Mouse (Mus musculus): ENCODE data around the gene Hltf.
"Not testable (repeated sequence)": the region's sequence is repeated elsewhere in the genome, so short reads cannot be mapped to it uniquely, and the experiment has no call there.

Gene Hltf

DNA sequence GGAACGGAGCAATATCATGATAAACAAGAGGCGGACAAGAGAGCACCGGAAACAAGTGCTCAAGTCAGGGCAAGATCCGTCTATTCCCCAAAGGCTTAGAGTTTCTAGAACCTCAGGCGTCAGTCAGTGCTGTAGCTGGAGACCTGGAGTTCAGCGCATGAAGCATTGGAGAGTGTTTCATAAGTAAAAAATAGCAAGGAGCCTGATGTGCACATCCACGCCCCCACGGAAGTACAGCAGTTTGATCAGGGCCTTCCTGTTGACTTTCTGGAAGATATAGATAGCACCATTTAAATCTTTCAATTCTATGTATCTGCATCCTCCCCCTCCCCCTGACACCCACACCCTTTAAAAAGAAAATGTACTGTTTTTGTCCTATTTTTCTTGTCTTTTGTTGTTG, 46.7 kb downstream of the Hltf start:
- DNase-seq (ENCODE audit: low read depth, low spot score) = no peak

DNA sequence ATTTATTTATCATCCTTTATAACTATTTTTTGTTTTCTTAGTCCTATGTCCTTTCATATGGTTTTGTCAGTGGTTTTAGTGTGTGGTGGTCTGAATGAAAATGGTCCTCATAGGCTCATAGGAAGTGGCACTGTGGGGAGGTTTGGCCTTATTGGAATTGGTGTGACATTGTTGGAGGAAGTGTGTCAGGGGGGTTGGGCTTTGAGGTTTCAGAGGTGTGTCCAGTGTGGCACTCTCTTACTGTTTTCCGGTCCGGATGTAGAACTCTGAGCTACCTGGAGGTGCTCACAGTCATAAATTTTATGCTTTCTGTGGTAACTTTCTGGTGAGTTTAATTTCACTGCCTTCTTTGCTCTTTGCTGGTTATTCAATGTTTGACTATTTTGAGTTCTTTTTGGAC, 47.2 kb downstream of the Hltf start:
- DNase-seq (ENCODE audit: low read depth, low spot score) = no peak

DNA sequence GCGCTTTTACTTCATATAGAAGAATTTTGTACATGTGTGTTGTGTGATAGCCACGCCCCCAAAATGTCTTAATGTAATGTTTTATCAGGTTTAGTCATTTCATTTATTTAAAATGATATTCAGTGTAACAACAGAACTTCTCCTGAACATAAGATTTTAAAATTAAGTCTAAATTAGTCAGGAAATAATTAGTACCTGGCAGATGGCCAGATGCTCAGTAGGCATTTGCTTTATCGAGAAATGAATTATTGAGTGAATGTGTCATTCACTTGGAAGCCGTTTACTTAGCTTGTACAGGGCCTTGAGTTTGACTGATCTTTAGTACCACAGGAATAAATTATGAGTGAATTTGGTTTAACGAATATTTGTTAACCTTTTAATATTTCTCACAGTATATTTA, 51.3 kb downstream of the Hltf start:
- DNase-seq (ENCODE audit: low read depth, low spot score) = no peak

DNA sequence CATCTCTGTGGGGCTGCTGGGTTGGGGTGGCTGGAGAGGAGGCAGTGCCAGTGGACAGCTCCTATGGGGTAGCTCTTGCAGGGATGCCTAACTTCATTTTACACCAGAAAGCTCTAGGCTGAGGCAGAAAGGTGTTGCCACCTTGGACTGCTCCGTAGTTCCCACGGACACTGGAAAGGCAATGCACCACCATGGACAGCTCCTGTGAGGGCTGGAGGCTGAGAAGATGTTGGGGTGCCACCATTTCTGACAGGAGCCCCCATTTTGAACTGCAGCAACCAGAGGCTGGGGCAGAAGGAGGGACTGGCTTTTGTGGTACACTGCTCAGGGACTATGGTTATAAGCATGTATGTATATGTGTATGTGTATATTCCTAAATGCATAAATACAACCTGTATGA, 54.3 kb downstream of the Hltf start:
- DNase-seq (ENCODE audit: low read depth, low spot score) = peak; percentile 21

DNA sequence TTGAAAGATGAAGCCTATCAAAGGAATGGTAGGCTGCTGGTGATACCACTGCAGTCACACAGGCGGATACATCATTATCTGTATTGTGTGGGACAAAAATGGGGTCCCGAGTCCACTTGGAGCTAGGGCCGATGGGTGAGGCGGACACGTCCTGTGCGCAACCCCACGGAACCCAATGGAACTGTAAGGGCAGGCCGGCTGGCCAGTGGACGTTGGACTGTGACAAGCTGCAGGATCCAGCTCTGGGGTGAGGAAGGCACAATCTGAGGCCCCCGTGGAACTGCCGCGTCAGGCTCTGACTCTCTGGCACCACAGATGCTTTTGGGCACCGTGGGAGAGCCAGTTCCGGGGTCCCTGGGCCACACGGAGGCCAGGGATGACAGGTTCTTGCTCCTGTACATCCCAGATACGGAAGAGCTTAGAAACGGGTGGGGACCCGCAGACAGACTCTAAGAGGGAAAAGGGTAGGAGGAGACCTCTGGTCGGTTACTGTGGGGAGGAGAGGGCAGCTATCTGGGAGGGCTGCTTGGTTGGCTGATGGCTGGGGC, 61.5 kb downstream of the Hltf start:
- no peak for DNase-seq (ENCODE audit: low read depth, low spot score)

DNA sequence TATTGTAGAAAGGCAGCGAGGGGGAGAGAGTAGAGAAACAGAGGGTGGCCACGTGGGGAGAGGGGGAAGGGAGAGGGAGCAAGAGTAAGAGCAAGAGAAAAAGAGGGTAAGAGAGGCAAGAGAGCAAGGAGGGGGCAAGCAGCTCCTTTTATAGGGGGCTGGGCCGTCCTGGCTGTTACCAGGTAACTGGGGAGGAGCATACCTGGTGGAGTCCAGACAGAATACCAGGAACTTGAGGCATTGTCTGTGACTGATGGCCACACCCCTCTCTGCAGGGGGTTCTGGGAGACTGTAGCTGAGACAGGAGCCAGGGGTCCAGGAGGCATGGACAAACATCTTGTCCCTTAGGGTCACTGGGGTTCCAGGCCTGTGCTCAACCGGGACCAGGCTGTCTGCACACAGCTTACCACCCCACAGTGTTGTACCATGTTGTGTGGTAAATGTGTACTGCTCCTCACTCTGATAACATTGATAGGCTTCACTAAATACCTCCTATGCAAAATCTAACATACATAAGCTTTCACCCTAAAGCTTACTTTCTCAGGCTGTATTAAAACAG, 62.2 kb downstream of the Hltf start:
- peak; percentile 84 for DNase-seq (ENCODE audit: low read depth, low spot score)

DNA sequence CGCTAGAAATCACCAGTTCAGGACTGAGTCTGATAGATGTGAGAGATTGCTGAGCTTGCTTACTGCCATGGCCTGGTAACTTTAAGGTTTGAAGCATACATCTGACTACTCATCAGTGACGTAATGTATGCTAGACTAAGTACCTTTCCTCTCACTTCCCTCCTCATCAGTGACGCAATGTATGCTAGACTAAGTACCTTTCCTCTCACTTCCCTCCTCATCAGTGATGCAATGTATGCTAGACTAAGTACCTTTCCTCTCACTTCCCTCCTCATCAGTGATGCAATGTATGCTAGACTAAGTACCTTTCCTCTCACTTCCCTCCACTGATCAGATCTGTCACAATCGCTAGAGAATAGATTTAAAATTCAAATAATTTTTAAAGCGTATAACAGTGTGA, 64.0 kb downstream of the Hltf start:
- DNase-seq (ENCODE audit: low read depth, low spot score) = not testable (repeated sequence)

DNA sequence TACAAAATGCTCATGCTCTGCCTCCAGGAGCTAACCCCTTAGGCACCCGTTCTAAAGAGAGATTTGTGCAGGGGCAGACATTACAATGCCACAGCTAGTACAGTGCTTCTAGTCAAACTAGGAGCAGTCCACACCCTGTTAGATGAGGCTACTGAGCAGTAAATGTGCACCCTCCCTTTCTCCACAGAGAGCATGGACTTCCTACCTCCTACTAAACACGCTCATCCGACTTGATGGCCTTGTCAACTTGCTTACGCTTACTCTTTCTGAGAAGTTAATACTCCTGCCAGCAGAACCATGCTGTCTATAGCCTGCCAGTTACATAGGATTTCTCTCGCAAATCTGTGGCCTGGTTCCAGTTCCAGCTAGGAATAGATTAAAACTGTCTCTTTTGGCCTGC, 68.0 kb downstream of the Hltf start:
- no peak for DNase-seq (ENCODE audit: low read depth, low spot score)

DNA sequence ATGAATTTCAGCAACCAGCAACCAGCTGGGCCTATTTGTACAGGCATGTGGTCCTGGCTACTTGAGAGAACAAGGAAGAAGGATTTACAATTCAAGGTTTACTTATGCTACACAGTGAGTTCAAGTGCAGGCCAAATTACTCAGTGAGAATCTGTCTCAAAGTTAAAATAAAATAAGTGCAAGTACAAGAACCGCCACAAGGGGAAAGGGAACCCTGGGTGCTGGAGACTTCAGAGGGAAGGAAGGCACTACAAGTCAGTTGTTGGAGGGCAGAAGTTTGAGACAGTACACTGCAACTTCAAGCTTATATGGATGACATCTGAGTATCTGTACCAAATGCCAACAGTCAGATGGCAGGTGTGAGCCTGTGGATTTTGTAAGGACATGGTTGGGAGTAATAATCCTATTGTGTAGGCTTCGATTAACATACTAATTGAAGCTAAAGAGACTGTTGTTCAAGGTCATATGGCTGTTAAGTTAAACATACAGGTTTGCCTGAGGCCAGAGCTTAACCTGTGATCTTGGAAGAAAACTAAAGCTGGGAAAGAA, 69.5 kb downstream of the Hltf start:
- peak; percentile 69 for DNase-seq (ENCODE audit: low read depth, low spot score)

DNA sequence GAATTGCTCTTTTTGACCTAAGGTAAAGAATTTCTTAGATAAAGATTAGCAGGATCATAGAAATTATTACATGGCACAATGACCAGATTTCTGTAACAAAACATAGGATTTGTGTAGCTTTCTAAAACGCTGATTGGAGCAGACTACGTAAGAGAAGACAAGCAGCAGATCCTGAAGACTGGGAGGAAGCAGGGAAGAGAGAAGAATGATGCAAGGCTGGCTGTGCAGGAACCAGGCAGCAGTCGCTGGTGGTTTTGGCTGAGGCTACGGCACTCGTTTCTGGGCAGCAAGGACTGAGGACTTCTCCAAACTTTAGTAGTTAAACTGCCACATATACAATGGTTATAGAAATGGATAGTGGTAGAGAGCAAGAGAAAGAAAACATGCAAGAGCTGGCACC, 71.9 kb downstream of the Hltf start:
- DNase-seq (ENCODE audit: low read depth, low spot score) = no peak

DNA sequence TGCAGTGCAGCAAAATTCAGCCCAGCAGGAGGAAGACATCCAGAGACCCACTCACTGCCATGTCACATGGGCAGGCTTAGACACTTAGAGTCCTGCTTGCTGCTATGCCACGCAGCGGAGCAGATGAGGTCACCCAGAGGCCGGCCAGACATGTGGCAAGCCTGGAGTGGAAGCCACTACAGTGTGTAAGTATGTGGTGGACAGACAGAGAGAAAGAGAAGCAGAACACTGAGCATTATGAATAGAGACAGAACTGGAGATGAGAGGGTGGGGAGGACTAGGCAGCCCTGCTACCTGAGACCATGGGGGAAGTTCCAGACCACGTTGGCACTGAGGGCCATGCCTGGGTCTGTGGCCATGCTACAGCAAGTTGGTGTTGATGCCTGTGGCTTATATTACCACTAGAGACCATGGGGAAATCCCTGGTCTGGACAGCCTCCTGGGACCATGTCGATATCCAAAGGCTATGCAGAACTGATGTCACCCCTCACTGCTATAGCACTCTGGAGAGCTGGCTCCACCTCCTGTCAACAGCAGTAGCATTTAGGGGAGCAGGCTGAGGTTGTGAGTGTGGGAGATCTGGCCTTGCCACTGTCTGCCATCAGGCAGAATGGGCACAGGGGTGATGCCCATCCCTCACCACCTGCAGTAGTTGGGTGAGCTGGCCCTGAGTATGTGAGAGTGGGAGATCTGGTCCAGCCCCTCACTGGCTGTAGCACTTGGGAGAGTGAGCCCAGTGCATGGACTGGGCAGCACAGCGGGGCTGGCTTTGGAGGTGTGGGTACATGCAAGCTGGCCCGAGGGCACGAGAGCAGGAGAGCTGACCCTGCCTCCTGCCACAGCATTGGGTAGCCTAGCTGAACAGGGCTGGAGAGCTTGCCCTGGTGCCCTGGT, 73.1 kb downstream of the Hltf start:
- DNase-seq (ENCODE audit: low read depth, low spot score) = no peak

DNA sequence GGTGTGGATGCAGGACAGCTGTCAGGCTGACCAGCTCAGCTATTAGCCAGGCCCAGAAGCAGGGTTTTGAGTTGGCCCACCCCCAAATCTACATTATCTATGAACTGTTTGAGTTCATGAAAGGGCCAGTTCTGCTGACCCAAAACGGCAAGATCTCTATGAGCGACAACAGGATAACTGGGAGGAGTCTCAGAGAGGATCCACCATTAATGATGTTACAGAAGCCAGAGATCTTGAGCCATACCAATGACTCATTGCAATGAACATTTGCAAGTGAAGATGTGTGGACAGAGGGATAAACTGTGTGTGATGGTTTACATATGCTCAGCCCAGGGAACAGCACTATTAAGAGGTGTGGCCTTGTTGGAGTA, 73.7 kb downstream of the Hltf start:
- DNase-seq (ENCODE audit: low read depth, low spot score) = no peak

DNA sequence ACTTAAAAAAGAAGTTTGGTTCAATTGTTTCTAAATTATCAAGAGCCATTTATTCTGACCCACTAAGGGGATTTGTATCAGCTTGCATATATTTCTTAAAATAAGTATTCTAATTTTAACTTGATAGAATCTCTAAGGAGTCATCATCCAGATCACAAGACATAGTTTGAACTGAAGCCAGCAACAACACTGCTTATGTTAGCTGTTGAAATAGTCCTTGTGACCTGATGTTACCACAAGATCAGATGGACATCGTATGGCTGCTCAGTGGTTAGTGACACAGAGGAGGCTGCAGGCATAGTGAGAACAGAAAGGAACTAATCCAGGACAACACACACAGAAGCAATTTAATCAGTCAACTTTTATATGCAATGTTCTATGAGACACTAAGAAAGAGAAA, 75.1 kb downstream of the Hltf start:
- DNase-seq (ENCODE audit: low read depth, low spot score) = no peak

DNA sequence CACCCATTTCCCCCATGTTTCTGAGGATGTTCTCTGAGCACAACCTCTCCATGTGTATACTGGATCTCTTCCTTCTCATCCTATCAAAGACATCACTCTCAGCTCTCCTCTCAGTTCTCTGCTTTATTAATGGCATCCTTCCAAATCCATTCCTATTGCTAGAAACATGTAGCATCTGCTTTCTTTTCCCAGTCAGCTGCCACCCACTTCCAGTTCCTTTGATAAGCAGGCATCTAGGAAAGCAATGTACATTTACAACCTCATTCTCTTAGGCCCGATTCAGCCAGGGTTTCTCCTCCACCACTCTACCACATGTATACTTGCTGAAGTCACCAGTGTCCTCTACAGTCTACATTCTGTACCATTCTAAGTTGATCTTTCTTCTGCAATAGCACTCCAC, 76.1 kb downstream of the Hltf start:
- no peak for DNase-seq (ENCODE audit: low read depth, low spot score)

DNA sequence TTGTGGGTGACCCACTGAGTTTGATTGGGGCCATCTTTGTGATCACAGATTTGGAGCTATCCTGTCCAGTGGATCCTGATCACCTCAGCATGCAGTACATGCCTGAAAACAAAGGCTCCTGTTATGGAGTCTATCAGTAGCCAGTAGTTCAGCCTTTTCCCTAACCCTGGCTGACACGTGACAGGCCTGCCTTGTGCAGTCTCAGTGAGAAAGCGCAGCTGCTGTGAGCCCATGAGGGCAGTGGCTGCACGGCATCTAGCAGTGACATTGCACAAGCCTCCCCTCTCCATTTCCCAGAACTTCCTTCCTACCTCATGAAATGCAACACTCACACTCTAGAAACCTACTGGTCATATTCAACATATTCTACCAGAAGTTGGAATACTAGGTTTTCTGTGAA, 76.9 kb downstream of the Hltf start:
- DNase-seq (ENCODE audit: low read depth, low spot score) = peak; percentile 13

DNA sequence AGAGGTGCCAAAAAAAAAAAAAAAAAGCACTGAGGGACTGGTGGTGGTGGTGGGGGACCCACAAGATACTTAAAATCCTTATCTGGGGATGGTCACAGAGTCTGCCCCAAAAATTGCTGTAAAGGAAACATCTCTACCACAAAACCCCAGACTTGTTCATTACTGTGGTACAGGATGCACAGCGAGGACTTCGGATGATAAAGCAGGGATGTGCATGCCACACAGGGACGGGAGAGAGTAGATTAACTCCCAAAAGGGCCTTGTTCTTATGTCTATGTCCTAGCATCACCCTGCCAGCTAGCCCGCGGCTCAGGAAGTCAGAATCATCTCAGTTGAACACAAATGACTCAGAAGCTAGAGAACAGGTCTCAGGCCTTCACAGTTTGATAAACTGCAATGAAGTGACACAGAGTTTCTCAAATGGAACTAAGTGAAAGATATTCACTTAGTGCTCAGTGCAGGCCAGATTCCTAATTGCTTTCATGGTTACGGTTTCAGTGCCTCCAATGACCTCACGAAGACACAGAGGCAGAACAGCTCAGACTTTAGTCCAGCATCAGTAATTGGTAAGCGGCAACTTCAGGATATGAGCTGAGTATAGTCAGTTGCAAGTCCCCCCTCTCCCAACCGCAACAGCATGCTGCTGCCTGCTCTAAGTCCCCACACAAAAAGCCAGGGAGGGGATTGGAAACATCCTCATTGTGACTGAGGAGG, 79.4 kb downstream of the Hltf start:
- no peak for DNase-seq (ENCODE audit: low read depth, low spot score)

DNA sequence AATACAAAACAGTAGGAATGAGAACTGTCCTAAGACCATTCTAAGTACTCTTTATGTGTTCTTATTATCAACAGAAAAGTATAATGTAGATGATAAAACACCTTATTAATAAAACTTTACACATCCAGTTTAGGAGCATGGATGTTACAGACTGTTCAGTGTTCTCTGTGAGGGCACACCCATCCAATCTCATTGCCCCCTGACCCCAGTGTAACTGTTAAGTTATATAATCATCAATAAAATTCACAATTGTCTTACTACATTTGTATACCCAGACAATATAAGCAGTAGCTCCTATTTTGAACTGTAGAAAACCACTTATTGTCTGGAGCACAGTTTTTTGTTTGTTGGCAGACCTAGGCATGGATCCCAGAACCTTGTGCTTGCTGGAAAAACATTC, 83.6 kb downstream of the Hltf start:
- no peak for DNase-seq (ENCODE audit: low read depth, low spot score)

DNA sequence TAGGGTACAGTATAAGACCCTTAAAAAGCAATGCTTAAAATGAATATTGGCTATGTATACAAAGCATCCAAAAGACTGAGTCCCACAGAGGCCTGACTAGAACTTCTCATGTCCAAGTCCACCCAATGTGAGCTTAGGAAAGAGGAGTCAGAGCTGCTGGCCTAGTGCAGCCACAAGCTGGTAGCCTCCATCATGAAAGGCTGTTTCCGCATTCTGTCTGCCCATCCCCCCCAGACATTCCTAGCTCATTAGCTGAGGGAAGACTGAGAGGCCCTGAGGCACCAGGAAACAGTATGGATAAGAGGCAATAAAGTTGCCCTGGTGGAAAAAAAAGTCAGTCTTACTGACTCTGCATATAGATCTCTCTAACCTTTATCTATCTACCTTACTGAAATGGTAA, 84.1 kb downstream of the Hltf start:
- peak; percentile 41 for DNase-seq (ENCODE audit: low read depth, low spot score)

DNA sequence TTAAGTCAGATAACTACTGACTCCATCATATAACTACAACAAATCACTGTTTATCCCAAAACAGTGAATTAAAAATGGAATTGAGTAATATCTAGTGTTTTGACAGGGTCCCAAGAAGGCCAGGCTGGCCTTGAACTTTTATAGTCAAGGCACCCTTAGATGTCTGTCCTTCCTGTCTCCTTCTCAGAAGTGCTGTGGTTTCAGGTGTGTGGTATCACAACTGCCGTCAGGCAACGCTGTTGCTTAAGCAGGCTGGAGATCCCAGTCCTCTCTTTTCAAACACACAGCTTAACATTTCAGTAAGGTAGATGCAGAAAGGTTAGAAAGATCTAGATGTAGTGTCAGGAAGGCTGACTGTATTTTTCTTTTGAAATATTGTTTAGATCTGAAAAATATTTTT, 84.5 kb downstream of the Hltf start:
- DNase-seq (ENCODE audit: low read depth, low spot score) = no peak

DNA sequence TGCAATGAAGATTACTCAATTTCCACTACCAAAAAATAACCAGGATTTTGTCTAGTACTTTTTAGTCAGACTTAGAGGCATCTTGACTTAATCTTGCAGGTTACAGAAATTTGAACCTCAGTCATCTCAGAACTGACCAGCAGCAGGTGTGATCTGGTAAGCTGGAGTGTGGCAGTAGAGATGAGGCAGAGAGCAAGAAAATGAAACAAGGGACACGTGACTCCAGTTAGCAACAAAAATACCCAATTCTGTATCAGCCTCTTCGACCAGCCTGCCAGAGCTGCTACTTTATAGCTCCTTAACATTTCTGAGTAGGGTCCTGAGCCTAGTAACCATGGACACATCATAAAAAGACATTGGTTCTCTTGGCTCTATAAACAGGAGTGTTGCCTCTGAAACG, 85.0 kb downstream of the Hltf start:
- DNase-seq (ENCODE audit: low read depth, low spot score) = no peak

DNA sequence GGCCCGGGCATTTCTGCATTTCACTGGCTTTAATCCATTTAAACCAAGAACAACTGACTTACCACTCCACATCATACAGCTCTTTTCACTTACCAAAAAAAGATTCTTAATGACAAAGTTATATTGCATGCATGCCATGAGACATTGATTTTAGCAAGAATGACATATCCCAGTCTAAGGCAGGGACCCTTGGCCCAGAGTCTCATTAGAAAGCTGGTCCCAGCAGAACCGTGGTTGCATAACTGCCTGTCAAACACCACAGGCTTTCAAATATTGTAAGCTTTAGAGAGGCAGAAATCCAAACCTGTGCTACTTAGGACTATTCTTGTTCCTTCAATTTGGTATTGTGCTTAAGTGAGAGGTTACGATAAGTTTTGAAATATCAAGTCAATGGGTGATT, 86.1 kb downstream of the Hltf start:
- no peak for DNase-seq (ENCODE audit: low read depth, low spot score)

DNA sequence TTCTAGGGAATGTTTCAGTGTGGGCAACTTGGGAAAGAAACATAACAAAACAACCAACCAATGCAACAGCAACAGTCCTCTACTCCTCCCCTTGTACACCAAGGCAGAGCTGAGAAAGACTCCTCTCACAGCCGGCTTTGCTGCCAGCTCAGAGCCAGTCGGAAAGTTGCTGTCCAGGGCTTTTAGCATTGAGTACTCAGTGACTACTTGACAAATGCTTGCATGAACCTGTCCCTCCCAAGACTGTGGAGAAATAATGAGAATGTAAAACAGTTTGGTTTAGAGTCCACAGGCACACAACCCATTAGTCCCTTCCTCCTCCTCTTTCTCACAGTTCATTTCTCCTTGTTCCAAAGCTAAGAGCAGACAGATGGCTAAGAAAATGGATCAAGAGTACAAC, 86.8 kb downstream of the Hltf start:
- no peak for DNase-seq (ENCODE audit: low read depth, low spot score)
